Mouse (Mus musculus): Measurements from ENCODE around the gene Fzd9. TPM values are rescaled to one million over a fixed set of nuclear protein-coding genes. Genes with fewer than 3 reads are reported as not detected.

Gene Fzd9
- polyA plus RNA-seq, 1 experiment from 2014 or later, result 3.4 TPM

Small RNA genes within 50 kb of the gene (microRNA-seq; reads per million reads assigned to microRNA genes)
- gene Gm25315 (ENCODE audit: borderline number of aligned reads), result not detected

Other genes starting within 250 kb of the Fzd9 start
- gene Abhd11, start 242.1 kb downstream of the Fzd9 start, polyA plus RNA-seq (2014; fragmentation: Nextera tagmentation; extraction: Ambion mirVana), result 41.7 and 42.7 TPM in 2 replicates
- 12.1 and 14.2 TPM in 2 replicates for gene Stx1a, start 227.7 kb downstream of the Fzd9 start, polyA plus RNA-seq (2014; fragmentation: Nextera tagmentation; extraction: Ambion mirVana)
- 29.3 and 30.8 TPM in 2 replicates for gene Dnajc30, start 187.0 kb downstream of the Fzd9 start, polyA plus RNA-seq (2014; fragmentation: Nextera tagmentation; extraction: Ambion mirVana)
- gene Bud23, start 186.3 kb downstream of the Fzd9 start, polyA plus RNA-seq (2014; fragmentation: Nextera tagmentation; extraction: Ambion mirVana), result 136 and 146 TPM in 2 replicates
- 7.1 and 9.1 TPM in 2 replicates for gene Vps37d, start 173.0 kb downstream of the Fzd9 start, polyA plus RNA-seq (2014; fragmentation: Nextera tagmentation; extraction: Ambion mirVana)
- 1.9 and 3.7 TPM in 2 replicates for gene Mlxipl, start 161.3 kb downstream of the Fzd9 start, polyA plus RNA-seq (2014; fragmentation: Nextera tagmentation; extraction: Ambion mirVana)
- 20.0 and 20.8 TPM in 2 replicates for gene Tbl2, start 101.6 kb downstream of the Fzd9 start, polyA plus RNA-seq (2014; fragmentation: Nextera tagmentation; extraction: Ambion mirVana)
- 38.5 and 40.2 TPM in 2 replicates for gene Bcl7b, start 82.9 kb downstream of the Fzd9 start, polyA plus RNA-seq (2014; fragmentation: Nextera tagmentation; extraction: Ambion mirVana)
- gene Baz1b, start 64.0 kb downstream of the Fzd9 start, polyA plus RNA-seq (2014; fragmentation: Nextera tagmentation; extraction: Ambion mirVana), result 60.2 and 65.6 TPM in 2 replicates
- gene Fkbp6, start 98.8 kb upstream of the Fzd9 start, polyA plus RNA-seq (2014; fragmentation: Nextera tagmentation; extraction: Ambion mirVana), result not detected in 2 replicates
- gene Trim50, start 102.1 kb upstream of the Fzd9 start, polyA plus RNA-seq (2014; fragmentation: Nextera tagmentation; extraction: Ambion mirVana), result not detected in 2 replicates
- gene Nsun5, start 118.7 kb upstream of the Fzd9 start, polyA plus RNA-seq (2014; fragmentation: Nextera tagmentation; extraction: Ambion mirVana), result 30.9 and 32.6 TPM in 2 replicates
- gene Pom121, start 143.3 kb upstream of the Fzd9 start, polyA plus RNA-seq (2014; fragmentation: Nextera tagmentation; extraction: Ambion mirVana), result 14.6 and 15.3 TPM in 2 replicates

Measured in embryonic facial prominence, embryonic 11.5 days (tissue).